Mouse (Mus musculus) midbrain, embryonic 12.5 days (tissue): Measurements from ENCODE around the gene Trrap. TPM values are rescaled to one million over a fixed set of nuclear protein-coding genes. Genes with fewer than 3 reads are reported as not detected.

ENCODE experiments used
- ATAC-seq: fragments of 200-750 bp; cut with Nextera tagmentation; 2 replicates; pipeline ENCODE4 v1.8.0; 2017; ENCODE audit warnings: low read depth, moderate TSS enrichment, moderate library complexity; ENCODE audit not compliant: low FRiP score
- H3K27ac ChIP-seq: fragments of 300-500 bp; sonication (generic); replicated peaks from 2 replicates; pipeline ENCODE4 v1.5.1; 2016; ENCODE audit warnings: mild to moderate bottlenecking
- H3K27me3 ChIP-seq: fragments of 300-500 bp; sonication (generic); 2 replicates; pipeline ENCODE4 v1.6.1; 2016; ENCODE audit warnings: mild to moderate bottlenecking
- H3K36me3 ChIP-seq: fragments of 300-500 bp; sonication (generic); 2 replicates; pipeline ENCODE4 v1.6.1; 2016
- H3K4me1 ChIP-seq: fragments of 300-500 bp; sonication (generic); 2 replicates; pipeline ENCODE4 v1.6.1; 2016
- H3K4me2 ChIP-seq: fragments of 300-500 bp; sonication (generic); replicated peaks from 2 replicates; pipeline ENCODE4 v1.6.1; 2016; ENCODE audit warnings: mild to moderate bottlenecking, moderate library complexity
- H3K4me3 ChIP-seq: fragments of 300-500 bp; sonication (generic); 2 replicates; pipeline ENCODE4 v1.5.1; 2016; ENCODE audit warnings: mild to moderate bottlenecking
- H3K9ac ChIP-seq: fragments of 300-500 bp; sonication (generic); replicated peaks from 2 replicates; pipeline ENCODE4 v1.6.1; 2016; ENCODE audit warnings: mild to moderate bottlenecking, moderate library complexity
- H3K9me3 ChIP-seq: fragments of 300-500 bp; sonication (generic); 2 replicates; pipeline ENCODE4 v1.6.1; 2016; ENCODE audit warnings: mild to moderate bottlenecking
- WGBS: fragments of 180-500 bp; shearing (Covaris S2); methylation state at CpG from one replicate; pipeline ENCODE4 v1.1.7; 2016; 5-methylcytosine and 5-hydroxymethylcytosine counted together
- polyA plus RNA-seq: library from polyadenylated mRNA; unstranded; fragments of >200 nt; fragmentation: Nextera tagmentation; extraction: Ambion mirVana; gene quantifications from 2 replicates; pipeline ENCODE4 v1.2.1, GENCODE M21; 2016

Gene Trrap
- polyA plus RNA-seq, 1 experiment from 2014 or later: 102 TPM

- Histone ChIP-seq H3K4me1 (peaks cover 5% of the 10 kb centered on the region), H3K9me3 (no peaks in the 10 kb centered on the region), H3K27me3 (no peaks in the 10 kb centered on the region), H3K9ac (no peak overlapping the region), H3K27ac (no peak overlapping the region), H3K36me3 (0 out of 2 replicates have a peak, but pooled peaks cover 5% of the 10 kb centered on the region), H3K4me3 (no peak overlapping the region), H3K4me2 (no peak overlapping the region)
- ATAC-seq: no peak
- WGBS: 66% methylated on average over 7 of the region's 7 CpGs
Observed at GRCm38 (mm10) chr5:144753041-144753440, 14.5 kb upstream of the Trrap start.

- H3K9ac ChIP-seq: no peak overlapping the region
- H3K4me2 ChIP-seq: no peak overlapping the region
- peaks cover 16% of the 10 kb centered on the region for H3K4me1 ChIP-seq
- H3K27ac ChIP-seq: no peak overlapping the region
- H3K9me3 ChIP-seq: no peaks in the 10 kb centered on the region
- no peak overlapping the region for H3K4me3 ChIP-seq
- no peaks in the 10 kb centered on the region for H3K27me3 ChIP-seq
- WGBS: 83% methylated on average over 10 of the region's 10 CpGs
- H3K36me3 ChIP-seq: no peaks in the 10 kb centered on the region
- no peak for ATAC-seq
Observed at GRCm38 (mm10) chr5:144755191-144755590, 12.3 kb upstream of the Trrap start.

- H3K4me2 ChIP-seq: no peak overlapping the region
Observed at GRCm38 (mm10) chr5:144757402-144757801, 10.1 kb upstream of the Trrap start.

GRCm38 (mm10) chr5:144758422-144758821 is 9.1 kb upstream of the Trrap start:
- no peak overlapping the region for H3K4me3 ChIP-seq
- H3K9ac ChIP-seq: no peak overlapping the region
- H3K27me3 ChIP-seq: peaks cover 20% of the 10 kb centered on the region
- no peaks in the 10 kb centered on the region for H3K9me3 ChIP-seq
- no peaks in the 10 kb centered on the region for H3K36me3 ChIP-seq
- peak overlapping the region; percentile 38 for H3K4me2 ChIP-seq
- peaks cover 22% of the 10 kb centered on the region for H3K4me1 ChIP-seq
- WGBS: 6% methylated on average over 8 of the region's 8 CpGs
- peak; percentile 64 for ATAC-seq
- H3K27ac ChIP-seq: peak overlapping the region; percentile 73

More at GRCm38 (mm10) chr5:144757402-144757801, 10.1 kb upstream of the Trrap start:
- peaks cover 22% of the 10 kb centered on the region for H3K4me1 ChIP-seq
- H3K9me3 ChIP-seq: no peaks in the 10 kb centered on the region
- 0 out of 2 replicates have a peak overlapping the region, but pooled peaks have one; percentile 73 for H3K27ac ChIP-seq
- H3K4me3 ChIP-seq: no peak overlapping the region
- H3K36me3 ChIP-seq: no peaks in the 10 kb centered on the region
- peaks cover 16% of the 10 kb centered on the region for H3K27me3 ChIP-seq
- 90% methylated on average over 9 of the region's 9 CpGs for WGBS
- ATAC-seq: no peak
- no peak overlapping the region for H3K9ac ChIP-seq

- Histone ChIP-seq H3K4me3 (peak within 1 kb of the TSS; percentile 47), H3K27me3 (peaks cover 20% of the 10 kb centered on the region), H3K27ac (peak within 1 kb of the TSS; percentile 70), H3K36me3 (no peaks in the 10 kb centered on the region), H3K4me1 (peaks cover 22% of the 10 kb centered on the region), H3K9ac (peak within 1 kb of the TSS; percentile 65), H3K4me2 (peak within 1 kb of the TSS; percentile 60), H3K9me3 (no peaks in the 10 kb centered on the region)
- ATAC-seq: peak; percentile 44
- 2% methylated on average over 38 of the region's 38 CpGs for WGBS
Observed at GRCm38 (mm10) chr5:144761161-144761868, 6.2 kb upstream of the Trrap start, which contains the start of gene Tmem130. Gene Tmem130, minus strand, starts transcription at chr5:144761818.

- ATAC-seq: no peak
- 79% methylated on average over 7 of the region's 7 CpGs for WGBS
- H3K27ac ChIP-seq: no peak overlapping the region
- H3K4me3 ChIP-seq: no peak overlapping the region
- peaks cover 8% of the 10 kb centered on the region for H3K36me3 ChIP-seq
- peaks cover 18% of the 10 kb centered on the region for H3K4me1 ChIP-seq
- H3K9ac ChIP-seq: no peak overlapping the region
- no peaks in the 10 kb centered on the region for H3K9me3 ChIP-seq
- no peak overlapping the region for H3K4me2 ChIP-seq
- peaks cover 18% of the 10 kb centered on the region for H3K27me3 ChIP-seq
Observed at GRCm38 (mm10) chr5:144766026-144766425, 1.5 kb upstream of the Trrap start.

GRCm38 (mm10) chr5:144766646-144767045 is 886 bp upstream of the Trrap start:
- Histone ChIP-seq H3K4me3 (no peak overlapping the region), H3K9ac (no peak overlapping the region), H3K9me3 (no peaks in the 10 kb centered on the region), H3K4me1 (peaks cover 13% of the 10 kb centered on the region), H3K27me3 (peaks cover 12% of the 10 kb centered on the region), H3K4me2 (no peak overlapping the region), H3K36me3 (peaks cover 14% of the 10 kb centered on the region), H3K27ac (no peak overlapping the region)
- WGBS: 91% methylated on average over 11 of the region's 11 CpGs
- no peak for ATAC-seq

GRCm38 (mm10) chr5:144767911-144768841 is 644 bp downstream of the Trrap start:
- peak overlapping the region; percentile 87 for H3K9ac ChIP-seq
- peak overlapping the region; percentile 73 for H3K4me3 ChIP-seq
- peaks cover 13% of the 10 kb centered on the region for H3K4me1 ChIP-seq
- H3K27me3 ChIP-seq: no peaks in the 10 kb centered on the region
- under 1% methylated on average over 89 of the region's 92 CpGs for WGBS
- H3K27ac ChIP-seq: peak overlapping the region; percentile 93
- H3K4me2 ChIP-seq: peak overlapping the region; percentile 74
- H3K36me3 ChIP-seq: peaks cover 25% of the 10 kb centered on the region
- peak; percentile 92 for ATAC-seq
- H3K9me3 ChIP-seq: no peaks in the 10 kb centered on the region

GRCm38 (mm10) chr5:144769067-144769482 is 1.5 kb downstream of the Trrap start:
- Histone ChIP-seq H3K4me3 (peak overlapping the region; percentile 73), H3K36me3 (peaks cover 34% of the 10 kb centered on the region), H3K9me3 (no peaks in the 10 kb centered on the region), H3K4me2 (peak overlapping the region; percentile 74), H3K9ac (peak overlapping the region; percentile 87), H3K27ac (peak overlapping the region; percentile 93), H3K4me1 (peaks cover 13% of the 10 kb centered on the region), H3K27me3 (no peaks in the 10 kb centered on the region)
- WGBS: 30% methylated on average over 8 of the region's 8 CpGs
- no peak for ATAC-seq

- peaks cover 13% of the 10 kb centered on the region for H3K4me1 ChIP-seq
- H3K36me3 ChIP-seq: peaks cover 66% of the 10 kb centered on the region
- no peak overlapping the region for H3K4me2 ChIP-seq
- no peak overlapping the region for H3K27ac ChIP-seq
- no peak for ATAC-seq
- 91% methylated on average over 6 of the region's 6 CpGs for WGBS
- H3K9ac ChIP-seq: no peak overlapping the region
- H3K9me3 ChIP-seq: no peaks in the 10 kb centered on the region
- H3K4me3 ChIP-seq: no peak overlapping the region
- no peaks in the 10 kb centered on the region for H3K27me3 ChIP-seq
Observed at GRCm38 (mm10) chr5:144773231-144773630, 5.7 kb downstream of the Trrap start.

GRCm38 (mm10) chr5:144780654-144781053 is 13.1 kb downstream of the Trrap start:
- Histone ChIP-seq H3K4me3 (no peak overlapping the region), H3K27me3 (no peaks in the 10 kb centered on the region), H3K9ac (no peak overlapping the region), H3K27ac (no peak overlapping the region), H3K4me1 (no peaks in the 10 kb centered on the region), H3K36me3 (peaks cover 93% of the 10 kb centered on the region), H3K4me2 (no peak overlapping the region), H3K9me3 (no peaks in the 10 kb centered on the region)
- no peak for ATAC-seq
- WGBS: 86% methylated on average over 8 of the region's 8 CpGs

GRCm38 (mm10) chr5:144786464-144786863 is 18.9 kb downstream of the Trrap start:
- no peaks in the 10 kb centered on the region for H3K27me3 ChIP-seq
- no peaks in the 10 kb centered on the region for H3K9me3 ChIP-seq
- no peak for ATAC-seq
- WGBS: 97% methylated on average over 18 of the region's 18 CpGs
- no peak overlapping the region for H3K4me2 ChIP-seq
- peaks cover 97% of the 10 kb centered on the region for H3K36me3 ChIP-seq
- H3K9ac ChIP-seq: no peak overlapping the region
- no peak overlapping the region for H3K4me3 ChIP-seq
- H3K4me1 ChIP-seq: no peaks in the 10 kb centered on the region
- no peak overlapping the region for H3K27ac ChIP-seq
